Mouse (Mus musculus) heart, adult 8-10 months (tissue): Measurements from ENCODE around the gene Tmem51. TPM values are rescaled to one million over a fixed set of nuclear protein-coding genes. Genes with fewer than 3 reads are reported as not detected.

Experiments used
- DNase-seq: peaks from one replicate; pipeline ENCODE4 v3.0.0; 2022; ENCODE audit warnings: low spot score
- total RNA-seq, 4 experiments: library from RNA; stranded (reverse); gene quantifications; 2 replicates each; pipeline ENCODE4 v1.2.4; 2022

Tmem51 gene
- 1 to 10 TPM; 4.4 to 5.4 (median 4.7) TPM for total RNA-seq

DNA sequence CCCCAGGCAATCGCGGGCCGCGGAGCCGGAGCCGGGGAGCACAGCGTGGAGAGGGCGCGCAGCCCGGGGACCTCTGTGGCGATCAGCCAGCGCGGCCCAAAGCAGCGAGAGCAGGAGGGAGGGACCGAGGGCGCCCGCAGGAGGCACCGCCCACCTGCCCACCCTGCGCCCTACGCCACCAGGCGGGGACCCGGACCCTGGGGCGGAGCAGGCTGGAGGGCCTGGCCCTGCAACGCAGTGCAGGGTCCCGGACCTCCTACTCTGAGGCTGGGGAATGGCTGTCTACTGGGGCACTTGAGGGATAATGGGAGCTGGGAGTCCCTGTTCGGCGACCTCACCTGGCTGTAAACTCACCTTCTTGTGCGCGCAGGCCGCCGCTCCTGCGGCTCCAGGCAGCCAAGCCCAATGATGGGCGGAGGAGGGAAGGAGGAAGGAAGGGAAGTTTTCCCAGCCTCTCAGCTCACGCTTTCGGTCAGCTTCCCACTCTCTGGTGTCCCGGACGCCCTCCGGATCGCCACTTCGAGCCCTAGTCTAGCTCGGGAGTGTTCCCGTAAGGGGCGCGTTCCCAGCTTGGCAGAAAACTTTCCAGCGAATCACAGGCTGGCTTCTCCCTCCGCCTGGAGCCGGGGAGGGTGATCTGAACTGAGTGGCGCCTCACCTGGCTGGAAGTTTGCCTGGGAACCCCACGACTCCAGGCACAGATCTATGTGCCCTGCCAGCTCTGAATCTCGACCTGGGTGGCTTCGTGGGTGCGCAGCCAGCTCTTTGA is at the start of gene Tmem51:
Tmem51 (minus strand) TSS at position 174 of the 769 bp plus-strand sequence.
- no peak for DNase-seq

DNA sequence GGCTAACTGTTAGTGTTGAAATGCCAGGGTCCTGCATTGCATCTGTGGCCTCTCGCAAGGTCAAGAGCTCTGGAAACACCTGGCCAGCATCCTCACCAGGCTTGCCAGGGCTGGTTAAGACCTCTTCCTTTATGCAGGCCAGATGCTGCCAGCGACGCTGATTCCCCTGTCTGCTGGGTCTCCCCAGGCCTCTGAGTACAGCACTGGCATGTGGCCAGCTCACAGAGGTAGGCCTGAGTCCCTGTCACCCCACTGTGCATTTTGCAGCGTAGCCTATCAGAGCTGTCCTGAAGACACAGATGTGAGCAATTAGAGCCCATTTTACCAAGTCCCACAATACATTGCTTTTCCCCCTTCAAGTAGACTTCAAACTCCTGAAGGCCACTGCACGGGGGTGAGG is 46.1 kb upstream of the Tmem51 start:
- no peak for DNase-seq

DNA sequence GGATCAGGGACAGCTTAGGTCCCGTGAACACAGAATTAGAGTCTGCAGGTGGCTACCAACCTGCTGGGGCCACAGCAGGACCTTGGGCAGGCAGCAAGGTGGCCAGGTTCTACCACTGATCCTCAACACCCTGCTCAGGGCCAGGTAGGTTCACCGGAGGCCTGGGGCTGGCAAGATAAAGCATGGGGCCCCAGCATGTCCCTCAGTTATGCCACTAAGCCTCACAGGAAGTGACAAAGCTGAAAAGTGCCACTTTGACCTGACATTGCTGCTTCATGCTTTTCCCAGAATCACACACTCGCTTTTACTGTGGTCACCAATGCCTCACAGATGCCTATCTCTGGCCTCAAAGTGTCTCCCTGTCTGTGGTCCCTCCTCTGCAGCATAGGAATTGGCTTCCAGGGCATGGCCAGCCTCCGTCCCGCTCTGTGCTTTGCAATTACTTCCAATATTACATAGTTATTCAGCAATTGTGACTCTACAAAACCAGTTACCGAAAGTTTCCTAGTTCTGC is 43.2 kb upstream of the Tmem51 start:
- DNase-seq = no peak

DNA sequence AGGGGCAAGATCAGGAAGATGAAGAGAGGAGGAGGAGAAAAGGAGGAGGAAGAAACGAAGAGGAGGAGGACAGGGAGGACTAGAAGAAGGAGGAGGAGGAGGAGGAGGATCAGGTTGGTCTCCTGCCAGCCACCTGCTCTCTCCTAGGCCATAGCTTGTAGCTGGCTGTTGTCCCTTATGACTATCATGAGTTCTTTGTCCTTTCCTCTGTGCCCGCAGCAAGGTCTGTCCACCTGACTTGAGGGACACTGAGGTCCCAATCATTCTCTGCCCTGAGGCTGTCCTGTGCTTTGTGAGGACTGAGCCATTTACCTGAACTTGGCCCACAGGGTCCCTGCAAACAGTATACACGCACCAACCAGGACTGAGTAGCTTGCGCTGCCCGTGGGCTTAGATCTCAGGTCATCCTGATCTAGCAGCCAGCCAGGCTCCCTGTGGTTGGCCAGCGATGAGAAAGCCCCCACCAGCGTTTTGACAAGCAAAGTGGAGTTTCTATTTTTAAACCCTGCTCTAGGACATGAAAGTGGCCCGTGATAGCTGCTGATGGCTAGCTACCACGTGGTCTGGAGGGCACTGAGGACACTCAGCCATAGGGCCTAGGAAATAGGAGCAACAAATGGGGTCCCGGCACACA is 42.7 kb upstream of the Tmem51 start:
- peak; percentile 66 for DNase-seq

DNA sequence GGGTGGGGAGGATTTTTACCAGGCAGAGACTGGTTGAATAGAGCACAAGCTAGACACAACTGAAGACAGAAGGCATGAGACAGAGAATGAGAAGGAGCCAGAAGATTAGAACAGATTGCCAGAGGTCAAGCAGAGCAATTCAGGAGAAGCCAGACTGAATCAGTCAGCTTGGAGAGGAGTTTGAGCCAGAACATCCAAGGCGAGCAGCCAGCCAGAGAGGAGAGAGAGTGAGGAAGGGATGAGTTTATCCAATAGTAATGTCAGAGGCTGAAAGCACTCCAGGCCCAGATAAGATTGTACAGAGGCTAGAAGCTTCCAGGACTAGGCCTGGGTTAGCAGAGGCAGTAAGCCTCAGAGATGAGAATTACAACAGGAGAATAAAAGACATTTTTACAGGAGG is 37.1 kb upstream of the Tmem51 start:
- DNase-seq = peak; percentile 18

DNA sequence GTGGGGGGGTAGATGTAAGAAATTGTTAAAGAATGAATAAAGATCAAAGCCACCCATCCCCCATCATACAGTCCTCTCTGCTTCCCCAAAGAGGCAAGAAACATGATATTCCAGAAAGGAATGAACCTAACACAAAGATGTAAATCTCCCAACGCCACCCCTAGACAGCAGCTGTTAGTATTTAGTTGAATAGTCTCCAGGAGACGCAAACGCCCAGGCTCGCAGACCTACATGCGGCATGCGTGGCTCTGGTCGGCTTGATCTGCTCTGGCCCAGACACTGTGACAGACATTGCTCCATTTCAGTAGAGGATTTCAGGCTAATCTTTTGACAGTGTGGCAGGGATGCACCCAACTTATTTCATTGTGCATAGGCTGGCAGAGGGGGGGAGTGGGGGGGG is 34.4 kb upstream of the Tmem51 start:
- no peak for DNase-seq

DNA sequence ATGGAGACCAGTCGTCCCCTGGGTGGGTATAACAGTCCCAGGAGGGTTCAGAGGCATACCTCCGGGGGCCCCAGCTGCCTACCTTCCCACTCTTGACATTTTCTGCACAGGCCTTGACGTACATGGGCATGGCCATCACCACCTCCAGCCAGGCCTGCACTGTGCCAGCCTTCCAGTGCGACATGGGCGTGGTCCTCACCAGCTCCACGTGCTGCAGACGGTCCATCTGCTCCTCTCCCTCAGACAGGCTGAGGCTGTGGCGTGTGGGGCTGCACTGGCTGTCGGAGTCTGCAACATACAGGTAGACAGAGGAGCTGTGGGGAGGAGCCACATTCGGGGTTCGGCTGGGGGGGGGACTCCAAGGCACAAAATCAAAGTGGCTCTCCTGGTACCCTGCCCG is 33.9 kb upstream of the Tmem51 start:
- DNase-seq = no peak

DNA sequence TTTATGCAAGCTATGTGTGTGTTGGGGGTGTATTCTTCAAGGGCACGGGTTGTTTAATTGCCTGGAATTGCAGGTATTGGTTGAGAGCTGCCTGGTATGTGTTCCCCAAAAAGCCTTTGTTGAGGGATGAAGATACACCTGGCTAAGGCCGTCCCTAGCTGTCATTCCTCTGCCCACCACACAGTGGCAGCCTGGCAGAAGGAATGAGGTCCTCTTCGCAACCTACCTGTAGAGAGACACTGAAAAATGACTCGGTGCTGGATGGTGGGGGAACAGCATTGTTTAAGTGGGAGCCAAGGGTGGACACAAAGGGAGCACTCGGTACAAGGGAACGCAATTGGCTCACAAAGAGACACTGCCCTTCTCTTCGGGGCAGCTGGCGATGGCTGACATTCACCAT is 29.2 kb upstream of the Tmem51 start:
- no peak for DNase-seq

DNA sequence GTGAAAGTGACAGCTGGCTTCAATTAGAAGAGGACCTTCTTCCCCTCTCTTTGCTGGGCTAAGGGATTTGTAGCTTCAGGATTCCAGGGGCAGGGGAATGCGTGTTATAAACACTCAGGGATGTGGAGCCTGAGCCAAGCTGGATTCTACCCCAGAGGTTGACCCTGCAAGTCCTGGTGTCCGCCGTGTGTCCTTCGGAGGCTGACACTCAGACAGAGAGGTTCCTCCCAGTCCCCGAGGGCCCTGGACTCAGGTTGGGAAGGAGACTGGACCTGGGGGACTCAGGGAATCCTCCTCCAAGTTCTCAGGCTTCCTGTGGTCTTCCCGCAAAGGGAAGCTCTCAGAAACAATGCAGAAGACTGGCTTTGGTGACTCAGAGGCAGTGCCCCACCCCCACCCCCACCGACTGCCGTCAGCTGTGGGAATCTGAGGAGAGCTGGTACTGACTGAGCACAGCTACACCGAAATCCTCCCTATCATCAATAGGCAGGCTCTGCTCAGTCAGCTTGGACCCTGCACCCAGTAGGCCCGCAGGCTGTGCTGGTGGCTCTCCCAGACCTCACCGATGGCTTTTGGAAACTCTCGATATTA is 19.1 kb upstream of the Tmem51 start:
- no peak for DNase-seq

DNA sequence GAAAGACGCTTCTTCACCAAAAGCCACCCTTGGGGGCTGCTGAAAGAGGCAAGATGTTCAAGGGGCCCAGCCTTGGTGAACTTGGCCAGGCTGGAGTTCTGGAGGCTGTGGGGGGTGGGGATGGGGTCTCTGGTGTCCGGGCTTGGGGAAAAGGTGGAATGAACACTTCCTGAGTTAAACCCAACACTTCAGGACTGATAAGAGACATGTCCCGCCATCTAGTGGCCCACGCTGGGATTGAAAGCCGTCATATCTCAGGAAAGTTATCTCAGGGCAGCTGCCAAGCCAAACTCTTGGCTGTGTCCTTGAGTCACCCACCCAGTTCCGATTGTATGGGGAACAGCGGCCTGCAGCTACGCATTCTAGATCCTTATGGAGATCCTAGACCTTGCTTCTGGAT is 14.2 kb upstream of the Tmem51 start:
- DNase-seq = peak; percentile 86

DNA sequence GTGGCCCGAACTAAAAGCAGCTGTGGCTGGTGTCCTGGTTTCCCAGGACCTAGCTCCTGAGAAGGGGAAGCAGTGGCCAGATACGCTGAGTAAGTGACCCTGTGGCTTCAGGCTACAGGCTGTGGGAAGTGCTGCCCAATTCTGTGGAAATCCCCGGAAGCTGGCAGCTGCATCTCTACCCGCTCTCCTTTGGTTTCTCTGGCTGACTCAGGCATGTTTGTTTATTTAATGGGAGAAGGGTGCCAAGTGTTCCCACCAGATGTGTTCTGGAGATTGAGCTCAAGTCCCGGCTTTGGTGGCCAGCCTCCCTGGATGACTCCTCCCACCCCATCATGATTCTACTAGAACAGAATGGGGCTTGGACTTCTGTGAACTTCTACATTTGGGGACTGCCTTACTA is 13.8 kb upstream of the Tmem51 start:
- DNase-seq = peak; percentile 80

DNA sequence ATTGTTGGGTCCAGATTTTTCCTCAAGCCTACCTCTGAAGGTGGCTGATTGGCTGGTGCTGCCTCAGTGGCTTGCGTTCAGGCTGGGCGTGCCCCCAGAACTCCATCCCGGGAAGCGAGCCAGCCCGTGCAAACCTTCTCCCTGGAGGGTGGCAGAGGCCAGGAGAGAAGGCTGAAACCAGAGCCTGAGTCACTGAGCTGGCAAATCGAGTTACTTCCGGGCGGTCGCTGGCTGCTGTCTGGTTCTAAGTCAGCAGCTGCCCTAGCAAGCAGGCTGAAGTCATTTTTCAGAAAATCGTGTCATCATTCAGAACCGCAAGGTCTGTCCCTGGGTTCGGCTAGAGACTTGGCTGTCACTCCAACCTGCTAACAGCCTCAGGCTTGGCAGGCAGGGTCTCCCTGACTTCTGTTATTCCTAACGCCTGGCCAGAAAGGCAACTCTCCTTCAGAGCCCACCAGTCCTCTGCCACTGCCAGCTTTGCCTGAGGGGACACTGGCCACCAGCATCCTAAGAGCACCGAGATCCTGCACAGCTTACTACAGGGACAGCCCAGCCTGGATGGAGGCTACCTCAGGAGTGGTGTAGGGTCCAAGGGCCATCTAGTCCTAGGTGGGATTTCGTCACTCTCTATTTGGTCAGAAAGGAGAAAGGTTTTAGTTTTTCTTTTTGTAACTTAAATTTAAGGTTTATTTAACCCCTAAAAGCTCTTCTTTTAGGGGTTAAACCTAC is 11.6 kb upstream of the Tmem51 start:
- peak; percentile 78 for DNase-seq

DNA sequence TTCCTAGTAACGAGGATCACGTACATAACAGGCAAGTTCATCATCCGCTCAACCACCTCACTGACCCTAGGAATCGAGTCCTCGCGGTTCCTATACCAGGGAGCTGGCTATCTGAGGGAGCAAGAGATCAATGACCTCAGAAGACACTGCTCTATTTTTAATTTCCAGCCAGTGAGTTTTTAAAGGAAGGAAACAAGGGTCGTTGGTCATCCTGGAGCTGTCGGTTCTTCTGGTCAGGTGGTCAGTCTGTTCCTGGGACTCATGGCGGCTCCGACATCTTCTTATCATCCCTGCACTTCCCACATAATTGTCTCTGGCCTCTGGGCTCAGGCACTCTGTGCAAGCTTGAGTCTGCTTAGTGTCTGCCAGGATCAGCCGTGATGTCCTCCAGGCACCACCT is 10.3 kb upstream of the Tmem51 start:
- DNase-seq = no peak

DNA sequence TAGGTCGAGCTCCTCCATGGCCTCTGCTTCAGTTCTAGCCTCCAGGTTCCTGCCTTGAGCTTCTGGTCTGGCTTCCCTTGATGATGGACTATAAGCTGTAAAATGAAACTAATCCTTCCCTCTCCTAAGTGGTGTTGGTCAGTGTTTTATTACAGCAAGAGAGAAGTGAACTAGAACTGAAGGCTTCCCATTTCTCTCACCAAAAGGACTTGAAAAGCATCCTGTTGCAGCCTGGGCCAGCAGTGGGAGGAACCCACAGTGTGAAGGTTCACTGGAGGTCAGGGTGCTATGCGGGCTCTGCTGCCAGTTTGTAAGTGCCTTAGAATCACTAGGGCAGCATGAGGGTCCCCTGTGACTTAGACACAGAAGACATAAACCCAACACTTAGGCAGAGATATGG is 7.0 kb upstream of the Tmem51 start:
- no peak for DNase-seq

DNA sequence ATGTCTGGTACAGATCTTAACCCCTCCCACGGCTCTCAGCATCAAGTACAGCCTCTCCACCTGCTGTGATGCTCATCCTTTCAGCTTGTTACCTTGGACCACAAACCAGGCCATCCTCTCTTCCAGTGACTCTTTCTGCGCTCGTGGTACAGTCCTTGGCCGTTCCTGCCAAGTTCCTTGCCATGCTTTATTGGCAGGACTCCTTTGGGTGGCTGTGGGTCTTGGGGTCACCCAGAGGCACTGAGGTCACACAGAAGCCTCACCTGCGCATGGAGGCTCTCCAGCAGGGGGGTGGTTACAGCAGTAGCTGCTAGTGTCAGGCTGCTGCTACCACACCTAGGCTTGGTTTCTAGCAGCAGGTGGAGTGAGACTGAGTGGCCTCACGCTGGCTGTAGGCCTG is 5.9 kb upstream of the Tmem51 start:
- DNase-seq = no peak

DNA sequence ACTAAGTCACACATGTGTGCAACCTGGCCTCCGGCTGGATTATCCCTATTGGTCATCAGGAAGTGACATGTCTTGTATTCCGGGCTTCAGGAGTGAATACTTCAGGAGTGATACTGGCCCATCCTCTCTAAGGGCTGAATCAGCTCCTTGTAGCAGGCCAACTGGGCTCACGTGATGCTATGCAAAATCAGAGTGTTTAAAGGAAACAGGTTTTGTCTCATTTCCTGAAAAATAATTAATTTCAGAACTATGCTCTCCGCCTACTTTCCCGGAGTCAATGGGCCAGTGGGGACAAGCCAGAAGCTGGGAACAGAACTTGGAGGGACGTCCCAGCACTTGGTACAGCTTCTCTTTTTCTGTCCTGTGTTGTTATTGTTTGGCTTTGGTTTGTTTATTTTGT is 4.7 kb upstream of the Tmem51 start:
- DNase-seq = no peak

DNA sequence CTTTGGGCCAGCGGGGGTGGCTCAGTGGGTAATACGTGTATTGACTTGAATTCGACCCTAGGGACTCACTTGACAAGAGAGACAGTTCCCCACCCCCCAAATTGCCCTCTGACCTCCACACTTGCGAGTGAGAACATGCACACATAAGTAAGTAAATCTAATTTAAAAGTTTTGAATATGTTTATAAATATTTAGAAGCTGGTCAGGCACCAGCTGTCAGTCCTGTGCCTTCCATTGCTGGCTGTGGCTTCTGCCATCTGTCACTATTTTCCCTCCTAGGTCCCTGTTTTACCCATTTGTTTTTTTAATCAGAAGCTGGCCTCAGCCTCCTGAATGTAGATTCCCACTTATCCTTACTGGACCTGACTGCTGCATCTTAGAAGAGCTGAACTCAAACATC is 4.3 kb upstream of the Tmem51 start:
- no peak for DNase-seq

DNA sequence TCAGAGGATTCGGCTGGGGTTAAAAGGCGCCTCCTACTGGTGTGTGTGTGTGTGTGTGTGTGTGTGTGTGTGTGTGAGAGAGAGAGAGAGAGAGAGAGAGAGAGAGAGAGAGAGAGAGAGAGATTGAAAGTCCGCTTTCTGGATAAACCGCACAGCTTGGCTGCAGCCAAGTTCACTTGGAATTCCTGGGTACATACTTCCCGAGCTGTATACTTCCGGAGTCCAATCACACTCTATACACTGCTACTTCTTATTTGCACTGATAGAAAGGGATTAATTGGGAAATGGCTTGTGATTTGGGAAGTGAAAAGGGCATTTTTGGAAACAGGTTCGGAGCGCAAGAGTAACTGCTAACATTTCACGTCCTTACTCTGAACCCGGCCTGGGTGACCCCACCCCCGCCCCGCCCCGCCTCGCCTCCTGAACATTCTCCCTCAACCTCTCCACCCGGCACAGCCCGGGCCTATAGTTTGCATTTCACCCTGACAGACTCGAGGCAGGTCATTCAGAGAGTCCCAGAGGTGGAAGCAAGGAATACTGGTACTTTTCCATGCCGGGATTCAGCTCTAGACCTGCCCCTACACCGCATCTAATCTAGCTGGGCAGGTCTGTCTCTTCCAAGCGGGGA is 946 bp upstream of the Tmem51 start:
- no peak for DNase-seq

DNA sequence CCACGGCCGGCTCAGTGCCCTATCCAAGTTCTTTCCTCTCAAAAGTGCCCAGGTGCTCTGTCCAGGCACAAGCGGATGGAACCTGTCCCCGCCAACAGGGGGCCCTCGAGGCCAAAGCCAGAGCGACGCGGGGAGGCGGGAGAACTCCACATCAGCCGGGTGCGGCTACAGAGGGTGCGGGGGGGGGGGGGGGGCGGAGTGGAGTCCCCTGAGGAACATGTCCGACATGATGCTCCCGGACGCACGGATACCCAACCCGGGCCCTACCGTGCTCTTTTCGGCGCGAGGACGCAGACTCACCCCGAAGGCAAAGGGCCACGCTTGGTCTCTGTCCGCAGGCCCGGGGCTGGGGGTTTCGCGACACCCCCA is 358 bp downstream of the Tmem51 start:
- peak; percentile 64 for DNase-seq

DNA sequence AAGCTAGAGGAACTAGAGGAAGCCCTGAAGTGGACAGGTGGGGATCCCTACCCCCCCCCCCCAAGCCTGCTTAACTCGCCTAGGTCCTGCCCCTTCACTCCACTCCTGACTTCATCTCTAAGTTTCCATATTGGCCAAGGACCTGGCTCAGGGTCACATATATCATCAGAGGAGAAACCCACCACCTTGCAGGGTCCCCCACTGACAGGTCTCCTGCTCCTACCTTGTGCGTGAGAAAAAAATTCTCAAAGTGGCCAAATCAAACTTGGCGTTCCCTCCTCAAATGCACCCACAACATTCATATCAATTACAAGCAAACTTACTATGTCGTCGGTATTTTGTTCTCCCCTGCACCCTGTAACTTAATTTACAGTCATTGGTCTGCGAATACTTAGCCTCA is 911 bp downstream of the Tmem51 start:
- DNase-seq = no peak

DNA sequence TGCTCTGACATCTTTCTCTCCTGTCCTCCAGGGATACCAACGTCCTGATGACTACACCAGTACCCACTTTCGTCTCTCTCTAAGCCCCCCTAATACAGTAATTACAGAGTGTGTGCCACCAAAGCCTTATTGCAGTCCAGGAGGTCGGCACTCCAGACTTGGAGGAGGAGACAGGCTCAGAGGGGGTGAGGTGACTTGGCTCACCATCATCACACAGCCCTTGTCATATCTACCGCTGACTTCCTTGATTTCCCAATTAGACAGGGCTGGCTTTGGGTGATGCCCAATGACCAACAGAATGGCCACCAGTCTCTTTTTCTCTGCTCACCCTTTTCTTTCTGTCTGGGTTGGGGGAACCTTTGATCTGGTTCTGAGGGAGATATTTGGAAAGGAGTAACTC is 1.4 kb downstream of the Tmem51 start:
- DNase-seq = no peak
